Mouse (Mus musculus): ENCODE results near the gene Fbxo33.

- TF ChIP-seq POLR2A (IDR thresholded peaks at IDR 0.05; ENCODE audit: borderline replicate concordance, low read depth, low read length) = no peak
- no peak for TF ChIP-seq CTCF (IDR thresholded peaks at IDR 0.05; ENCODE audit: low read depth, low read length)
These were observed 11.7 kb downstream of the Fbxo33 start for GRCm38 (mm10) chr12:59207814-59208213.

Measured in bone marrow macrophage, adult 2 months (primary cell).